Mouse (Mus musculus) stomach, embryonic 16.5 days (tissue): ENCODE measurements at regions not wholly inside any gene's neighbourhood (a gene's known extent, or its start where the extent isn't known, plus 50 kb on each side); places are given as distances from the start of the nearest gene placed in this dataset.

ENCODE experiments used
- ATAC-seq: fragments of 200-750 bp; cut with Nextera tagmentation; 2 replicates; pipeline ENCODE4 v1.8.0; 2017; ENCODE audit warnings: moderate number of reproducible peaks, moderate TSS enrichment; ENCODE audit not compliant: insufficient read depth, low FRiP score
- H3K27ac ChIP-seq: fragments of 300-500 bp; sonication (generic); 2 replicates; pipeline ENCODE4 v1.5.1; 2014; ENCODE audit warnings: low read length
- H3K27me3 ChIP-seq: fragments of 300-500 bp; sonication (generic); 2 replicates; pipeline ENCODE4 v1.6.1; 2014; ENCODE audit warnings: low read length, control low read depth, mixed read lengths; ENCODE audit not compliant: control insufficient read depth, insufficient read depth
- H3K36me3 ChIP-seq: fragments of 300-500 bp; sonication (generic); 2 replicates; pipeline ENCODE4 v1.6.1; 2014; ENCODE audit warnings: low read length; ENCODE audit not compliant: control insufficient read depth, insufficient read depth
- H3K4me1 ChIP-seq: fragments of 300-500 bp; sonication (generic); 2 replicates; pipeline ENCODE4 v1.6.1; 2014; ENCODE audit warnings: low read length, control low read depth, mixed read lengths; ENCODE audit not compliant: control insufficient read depth, insufficient read depth
- H3K4me2 ChIP-seq: fragments of 300-500 bp; sonication (generic); 2 replicates; pipeline ENCODE4 v1.6.1; 2014; ENCODE audit warnings: low read depth, low read length, mixed read lengths
- H3K4me3 ChIP-seq: fragments of 300-500 bp; sonication (generic); replicated peaks from 2 replicates; pipeline ENCODE4 v1.5.1; 2014; ENCODE audit warnings: mild to moderate bottlenecking, low read length
- H3K9ac ChIP-seq: fragments of 300-500 bp; sonication (generic); 2 replicates; pipeline ENCODE4 v1.6.1; 2014; ENCODE audit warnings: low read length
- H3K9me3 ChIP-seq: fragments of 300-500 bp; sonication (generic); replicated peaks from 2 replicates; pipeline ENCODE4 v1.6.1; 2016; ENCODE audit warnings: low read length, control low read depth; ENCODE audit not compliant: control insufficient read depth
- WGBS: fragments of 180-500 bp; shearing (Covaris S2); extraction: QIAGEN DNeasy Blood & Tissue Kit; methylation state at CpG from one replicate; pipeline ENCODE4 v1.1.7; 2014; 5-methylcytosine and 5-hydroxymethylcytosine counted together

GRCm38 (mm10) chr6:99934394-99934793 is 208.2 kb upstream of the Prok2 start:
- peak; percentile 76 for ATAC-seq
- WGBS: 52% methylated on average over 5 of the region's 5 CpGs
- Histone ChIP-seq H3K27ac (0 out of 2 replicates have a peak overlapping the region, but pooled peaks have one; percentile 17), H3K9ac (peak overlapping the region; percentile 32; the same call in 1 of the 2 replicates), H3K4me3 (no peak overlapping the region), H3K9me3 (no peaks in the 10 kb centered on the region), H3K27me3 (no peaks in the 10 kb centered on the region), H3K4me1 (peaks cover 20% of the 10 kb centered on the region), H3K36me3 (no peaks in the 10 kb centered on the region), H3K4me2 (no peak overlapping the region)

- Histone ChIP-seq H3K4me1 (peaks cover 14% of the 10 kb centered on the region), H3K9me3 (no peaks in the 10 kb centered on the region), H3K9ac (no peak overlapping the region), H3K27me3 (no peaks in the 10 kb centered on the region), H3K36me3 (no peaks in the 10 kb centered on the region), H3K4me2 (no peak overlapping the region), H3K27ac (no peak overlapping the region), H3K4me3 (no peak overlapping the region)
- no peak for ATAC-seq
- WGBS: 69% methylated on average over 5 of the region's 5 CpGs
Measured at GRCm38 (mm10) chr6:99933404-99933803, 207.2 kb upstream of the Prok2 start.

GRCm38 (mm10) chr6:99932923-99933322 is 206.7 kb upstream of the Prok2 start:
- no peaks in the 10 kb centered on the region for H3K9me3 ChIP-seq
- no peaks in the 10 kb centered on the region for H3K36me3 ChIP-seq
- H3K4me1 ChIP-seq: peaks cover 18% of the 10 kb centered on the region
- H3K9ac ChIP-seq: no peak overlapping the region
- no peak overlapping the region for H3K4me2 ChIP-seq
- 45% methylated on average over 2 of the region's 2 CpGs for WGBS
- no peak overlapping the region for H3K4me3 ChIP-seq
- no peaks in the 10 kb centered on the region for H3K27me3 ChIP-seq
- no peak overlapping the region for H3K27ac ChIP-seq
- no peak for ATAC-seq

GRCm38 (mm10) chr6:99932405-99932804 is 206.2 kb upstream of the Prok2 start:
- Histone ChIP-seq H3K4me3 (no peak overlapping the region), H3K4me2 (no peak overlapping the region), H3K27me3 (no peaks in the 10 kb centered on the region), H3K36me3 (no peaks in the 10 kb centered on the region), H3K4me1 (peaks cover 19% of the 10 kb centered on the region), H3K9me3 (no peaks in the 10 kb centered on the region), H3K27ac (no peak overlapping the region), H3K9ac (no peak overlapping the region)
- 65% methylated on average over 6 of the region's 6 CpGs for WGBS
- ATAC-seq: no peak

- no peaks in the 10 kb centered on the region for H3K9me3 ChIP-seq
- peaks cover 14% of the 10 kb centered on the region for H3K4me1 ChIP-seq
- H3K27ac ChIP-seq: no peak overlapping the region
- 52% methylated on average over 4 of the region's 4 CpGs for WGBS
- no peak overlapping the region for H3K4me3 ChIP-seq
- H3K9ac ChIP-seq: no peak overlapping the region
- no peaks in the 10 kb centered on the region for H3K36me3 ChIP-seq
- peak; percentile 61; the same call in 1 of the 2 replicates for ATAC-seq
- H3K4me2 ChIP-seq: no peak overlapping the region
- H3K27me3 ChIP-seq: no peaks in the 10 kb centered on the region
Measured at GRCm38 (mm10) chr6:99931588-99931987, 205.4 kb upstream of the Prok2 start.

- Histone ChIP-seq H3K9ac (no peak overlapping the region), H3K4me3 (no peak overlapping the region), H3K9me3 (no peaks in the 10 kb centered on the region), H3K36me3 (no peaks in the 10 kb centered on the region), H3K4me2 (no peak overlapping the region), H3K4me1 (peaks cover 11% of the 10 kb centered on the region; the same call in 1 of the 2 replicates), H3K27ac (no peak overlapping the region), H3K27me3 (no peaks in the 10 kb centered on the region)
- ATAC-seq: no peak
- 88% methylated on average over 6 of the region's 6 CpGs for WGBS
Measured at GRCm38 (mm10) chr6:99930316-99930715, 204.1 kb upstream of the Prok2 start.

GRCm38 (mm10) chr6:99927933-99928555 is 201.9 kb upstream of the Prok2 start:
- no peaks in the 10 kb centered on the region for H3K27me3 ChIP-seq

GRCm38 (mm10) chr6:99924181-99924580 is 198.0 kb upstream of the Prok2 start:
- 68% methylated on average over 8 of the region's 8 CpGs for WGBS
- Histone ChIP-seq H3K36me3 (no peaks in the 10 kb centered on the region), H3K9ac (no peak overlapping the region), H3K4me2 (no peak overlapping the region), H3K27ac (no peak overlapping the region), H3K9me3 (0 out of 2 replicates have a peak, but pooled peaks cover 3% of the 10 kb centered on the region), H3K4me1 (peaks cover 8% of the 10 kb centered on the region; the same call in 1 of the 2 replicates), H3K27me3 (no peaks in the 10 kb centered on the region), H3K4me3 (no peak overlapping the region)
- no peak for ATAC-seq

More at GRCm38 (mm10) chr6:99927933-99928555, 201.9 kb upstream of the Prok2 start:
- Histone ChIP-seq H3K36me3 (no peaks in the 10 kb centered on the region), H3K4me1 (peaks cover 5% of the 10 kb centered on the region; the same call in 1 of the 2 replicates), H3K9ac (no peak overlapping the region), H3K4me2 (no peak overlapping the region), H3K9me3 (no peaks in the 10 kb centered on the region), H3K4me3 (no peak overlapping the region), H3K27ac (no peak overlapping the region)
- 35% methylated on average over 10 of the region's 10 CpGs for WGBS
- no peak for ATAC-seq

- no peaks in the 10 kb centered on the region for H3K27me3 ChIP-seq
- H3K4me3 ChIP-seq: no peak overlapping the region
- no peak overlapping the region for H3K9ac ChIP-seq
- ATAC-seq: no peak
- 0 out of 2 replicates have a peak, but pooled peaks cover 3% of the 10 kb centered on the region for H3K9me3 ChIP-seq
- no peaks in the 10 kb centered on the region for H3K36me3 ChIP-seq
- 0 out of 2 replicates have a peak, but pooled peaks cover 3% of the 10 kb centered on the region for H3K4me1 ChIP-seq
- WGBS: 44% methylated on average over 5 of the region's 5 CpGs
- H3K27ac ChIP-seq: no peak overlapping the region
- no peak overlapping the region for H3K4me2 ChIP-seq
Measured at GRCm38 (mm10) chr6:99921966-99922365, 195.8 kb upstream of the Prok2 start.
